Mouse (Mus musculus) lung, postnatal 4 days (tissue): ENCODE data around the gene Med15.

Source experiments
- DNase-seq, 2 experiments: peaks; one replicate each; pipeline ENCODE4 v3.0.0; 2021

The Med15 gene

GRCm38 (mm10) chr16:17729974-17730373 is 2.7 kb downstream of the Med15 start:
- no peak for DNase-seq

- DNase-seq: peak; percentile 53 to 70
Observed at GRCm38 (mm10) chr16:17727179-17727861, 5.4 kb downstream of the Med15 start.

- DNase-seq: no peak
Observed at GRCm38 (mm10) chr16:17724448-17724847, 8.2 kb downstream of the Med15 start.

- DNase-seq: no peak
Observed at GRCm38 (mm10) chr16:17723325-17723626, 9.4 kb downstream of the Med15 start.

GRCm38 (mm10) chr16:17722461-17723324 is 10.0 kb downstream of the Med15 start:
- peak; percentile 93 to 94 for DNase-seq

- no peak for DNase-seq
Observed at GRCm38 (mm10) chr16:17721822-17722460, 10.8 kb downstream of the Med15 start.

- no peak for DNase-seq
Observed at GRCm38 (mm10) chr16:17721114-17721808, 11.4 kb downstream of the Med15 start.

- no peak for DNase-seq
Observed at GRCm38 (mm10) chr16:17717791-17718190, 14.9 kb downstream of the Med15 start.

GRCm38 (mm10) chr16:17707541-17707940 is 25.1 kb downstream of the Med15 start:
- DNase-seq: no peak

GRCm38 (mm10) chr16:17701043-17701405 is 31.7 kb downstream of the Med15 start:
- no peak for DNase-seq

- DNase-seq: no peak
Observed at GRCm38 (mm10) chr16:17700386-17701042, 32.2 kb downstream of the Med15 start.

GRCm38 (mm10) chr16:17694860-17695259 is 37.8 kb downstream of the Med15 start:
- no peak for DNase-seq

- no peak for DNase-seq
Observed at GRCm38 (mm10) chr16:17669886-17670285, 62.8 kb downstream of the Med15 start.

- DNase-seq: no peak
Observed at GRCm38 (mm10) chr16:17665568-17665967, 67.1 kb downstream of the Med15 start.

- DNase-seq: no peak
Observed at GRCm38 (mm10) chr16:17656212-17656871, 76.3 kb downstream of the Med15 start.

GRCm38 (mm10) chr16:17654188-17654795 is 78.4 kb downstream of the Med15 start:
- no peak for DNase-seq

GRCm38 (mm10) chr16:17653601-17654000 is 79.1 kb downstream of the Med15 start:
- no peak for DNase-seq

- no peak for DNase-seq
Observed at GRCm38 (mm10) chr16:17652607-17653006, 80.1 kb downstream of the Med15 start.

- no peak for DNase-seq
Observed at GRCm38 (mm10) chr16:17650711-17651110, 82.0 kb downstream of the Med15 start.

GRCm38 (mm10) chr16:17649925-17650605 is 82.6 kb downstream of the Med15 start:
- DNase-seq: no peak
